Mouse (Mus musculus): ENCODE measurements around the gene Col19a1.
"Not testable (repeated sequence)": the region's sequence is repeated elsewhere in the genome, so short reads cannot be mapped to it uniquely, and the experiment has no call there.

Gene Col19a1

DNA sequence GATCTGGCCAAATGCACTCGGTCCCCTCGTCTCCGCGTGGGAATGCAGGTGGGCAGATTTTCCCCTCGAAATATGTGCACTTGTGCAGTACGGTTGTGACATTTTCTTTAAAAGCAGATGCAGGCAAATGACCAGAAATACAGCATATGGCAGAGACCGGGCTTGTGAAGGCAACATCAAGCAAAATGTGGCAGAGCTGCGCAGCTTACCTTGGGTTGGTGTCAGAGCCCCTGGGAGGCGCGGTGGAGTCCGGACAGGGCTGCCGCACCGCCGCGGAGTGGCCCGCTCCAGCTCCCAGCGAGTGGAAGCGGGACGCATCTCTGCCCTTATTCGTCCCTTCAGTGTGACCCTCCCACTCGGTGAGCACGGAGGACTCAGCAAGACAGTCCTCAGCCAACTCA, at the start of gene Col19a1:
Gene Col19a1 (minus strand): TSS at position 332 of the 401 bp plus-strand sequence.
- DNase-seq (ENCODE audit: low read depth) = no peak

- peak; percentile 0 for DNase-seq (ENCODE audit: low read depth)
Observed at GRCm38 (mm10) chr1:24633553-24634132, 46.4 kb upstream of the Col19a1 start.

DNA sequence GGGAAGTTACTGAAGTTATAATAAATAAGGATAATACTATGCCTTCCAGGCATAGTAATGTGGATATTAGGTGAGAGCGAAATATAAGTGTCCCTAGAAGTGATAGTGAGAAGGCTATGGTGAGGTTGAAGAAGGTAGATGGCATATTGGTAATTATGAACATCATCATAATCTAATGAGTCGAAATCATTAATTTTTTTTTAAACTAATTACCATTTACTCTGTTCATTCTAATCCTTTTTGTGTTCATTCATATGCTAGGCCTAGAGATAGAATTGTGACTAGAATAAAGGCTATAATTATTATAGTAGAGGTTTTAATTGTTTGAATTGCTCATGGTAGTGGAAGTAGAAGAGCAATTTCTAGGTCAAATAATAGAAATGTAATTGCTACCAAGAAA, 25.3 kb upstream of the Col19a1 start:
- not testable (repeated sequence) for DNase-seq (ENCODE audit: low read depth)

GRCm38 (mm10) chr1:24595096-24595495, 7.8 kb upstream of the Col19a1 start:
- no peak for DNase-seq (ENCODE audit: low read depth)

DNA sequence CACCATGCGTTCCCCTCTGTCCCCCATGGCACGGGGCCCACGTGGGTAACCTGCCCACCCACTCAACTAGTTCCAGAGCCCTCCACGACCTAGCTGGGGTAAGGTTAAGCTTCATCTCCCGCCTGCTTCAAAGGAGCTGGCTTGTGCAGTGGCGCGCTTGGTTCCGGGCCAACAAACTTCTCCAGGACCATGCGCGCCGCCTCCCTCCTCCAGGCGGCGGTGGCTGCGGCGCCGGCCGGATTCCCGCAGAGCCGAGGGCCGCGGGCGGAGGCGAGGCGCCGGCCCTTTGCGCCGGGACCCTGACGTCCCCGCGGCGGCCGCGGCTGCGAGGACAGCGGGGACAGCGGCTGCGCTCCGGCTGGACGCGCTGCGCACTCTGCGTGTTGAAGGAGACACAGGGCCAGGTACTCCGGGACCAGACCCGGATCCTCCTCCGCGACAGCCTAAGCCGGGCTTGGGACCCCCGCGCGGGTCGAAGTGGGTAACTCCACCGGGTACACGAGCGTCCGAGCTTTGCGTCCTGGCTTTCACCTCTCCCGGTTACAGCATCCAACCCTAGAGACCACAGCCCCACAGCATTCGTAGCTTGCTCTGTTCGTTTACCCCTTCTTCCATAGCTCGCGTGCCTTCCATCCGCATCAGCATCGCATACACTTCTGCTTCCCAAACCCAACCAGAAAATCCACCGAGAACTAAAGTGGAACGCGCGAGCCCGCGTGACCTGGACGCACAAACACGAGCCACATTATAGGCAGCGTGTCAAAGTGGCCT, 717 bp downstream of the Col19a1 start:
- DNase-seq (ENCODE audit: low read depth) = no peak

DNA sequence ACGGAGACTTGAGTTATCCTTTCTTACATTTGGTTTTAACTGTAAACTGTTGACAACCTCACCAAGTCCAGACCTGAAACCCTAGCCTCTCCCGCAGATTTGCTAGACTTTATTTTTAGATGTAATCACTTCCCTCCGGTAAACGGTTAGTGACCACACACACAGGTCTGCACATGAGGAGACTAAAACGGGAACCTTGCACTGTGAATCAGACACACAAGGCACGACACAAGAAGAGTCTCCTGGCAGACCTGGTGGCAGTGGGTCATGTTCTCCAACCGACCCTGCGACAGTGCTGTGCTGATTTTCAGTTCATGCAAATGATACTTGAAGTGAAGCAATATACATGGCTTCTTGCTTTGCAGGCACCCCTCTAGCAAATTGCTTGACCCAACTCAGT, 14.7 kb downstream of the Col19a1 start:
- DNase-seq (ENCODE audit: low read depth) = no peak

DNA sequence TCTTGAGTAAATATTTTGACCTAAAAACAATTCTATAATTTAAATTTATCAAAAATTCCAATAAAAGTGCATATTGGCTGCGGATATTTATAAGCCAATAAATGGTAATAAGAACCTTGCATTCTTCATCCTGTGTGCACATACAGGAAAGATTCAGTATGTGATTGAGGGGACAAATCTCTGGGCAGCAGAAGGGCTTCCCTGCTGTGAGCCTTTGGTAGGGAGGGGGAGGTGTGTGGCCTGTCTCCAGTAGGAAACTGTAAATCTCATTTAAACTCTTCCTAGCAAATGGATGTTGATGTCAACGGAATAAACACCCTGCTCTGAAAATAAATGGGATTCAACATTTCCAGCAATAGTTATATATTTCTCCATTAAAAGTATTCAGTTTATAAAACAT, 23.2 kb downstream of the Col19a1 start:
- DNase-seq (ENCODE audit: low read depth) = no peak

DNA sequence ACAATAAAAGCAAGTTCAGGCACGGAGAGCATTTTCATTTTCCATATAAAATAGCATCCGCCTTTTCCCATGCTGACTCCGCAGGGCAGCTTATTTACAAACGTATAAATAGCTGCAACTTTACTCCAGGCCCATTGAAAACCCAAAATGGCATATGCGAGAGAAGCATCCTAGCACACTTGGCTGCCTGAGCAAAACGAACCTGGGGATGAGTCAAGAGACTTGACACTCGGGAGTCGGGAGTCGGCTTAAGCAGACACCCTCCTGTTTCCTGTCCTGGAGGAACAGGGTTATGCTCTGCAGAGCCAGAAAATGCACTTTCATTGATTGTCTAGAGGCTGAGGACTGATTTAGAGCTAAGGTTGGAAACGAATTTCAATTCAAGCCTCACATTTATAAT, 29.3 kb downstream of the Col19a1 start:
- DNase-seq (ENCODE audit: low read depth) = no peak

GRCm38 (mm10) chr1:24553462-24553861, 33.8 kb downstream of the Col19a1 start:
- no peak for DNase-seq (ENCODE audit: low read depth)

DNA sequence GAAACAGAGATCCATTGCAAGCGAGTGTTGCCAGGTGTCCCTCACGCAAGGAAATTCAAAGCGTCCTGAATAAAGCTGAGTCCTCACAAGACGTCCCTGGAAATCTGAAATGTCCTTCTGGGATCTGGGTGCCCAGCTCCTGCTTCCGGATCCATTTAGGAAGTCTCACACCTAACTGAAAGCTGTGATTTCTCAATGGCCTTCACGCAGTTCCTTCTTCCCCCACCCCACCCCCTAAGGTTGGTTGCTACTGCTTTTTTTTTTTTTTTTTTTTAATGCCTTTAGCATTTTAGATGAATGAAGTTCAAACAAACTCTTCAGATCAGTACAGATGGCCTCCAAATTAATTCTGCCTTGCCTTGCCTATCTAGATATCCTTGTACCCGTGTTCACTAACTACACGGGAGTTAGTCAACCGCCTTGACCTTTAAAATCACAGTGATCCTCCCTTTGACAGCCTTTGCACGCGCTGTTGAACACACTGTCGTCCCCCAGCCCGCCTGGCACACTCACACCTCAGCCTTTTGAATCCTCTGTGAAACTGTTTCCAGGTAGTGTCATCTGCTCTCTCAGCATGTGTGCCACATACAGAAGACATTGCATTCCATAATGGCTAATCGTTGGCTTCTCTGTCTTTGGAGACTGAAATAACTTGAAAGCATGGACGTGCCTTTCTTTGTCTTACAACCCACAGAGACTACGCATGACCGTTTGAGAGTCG, 36.6 kb downstream of the Col19a1 start:
- no peak for DNase-seq (ENCODE audit: low read depth)

DNA sequence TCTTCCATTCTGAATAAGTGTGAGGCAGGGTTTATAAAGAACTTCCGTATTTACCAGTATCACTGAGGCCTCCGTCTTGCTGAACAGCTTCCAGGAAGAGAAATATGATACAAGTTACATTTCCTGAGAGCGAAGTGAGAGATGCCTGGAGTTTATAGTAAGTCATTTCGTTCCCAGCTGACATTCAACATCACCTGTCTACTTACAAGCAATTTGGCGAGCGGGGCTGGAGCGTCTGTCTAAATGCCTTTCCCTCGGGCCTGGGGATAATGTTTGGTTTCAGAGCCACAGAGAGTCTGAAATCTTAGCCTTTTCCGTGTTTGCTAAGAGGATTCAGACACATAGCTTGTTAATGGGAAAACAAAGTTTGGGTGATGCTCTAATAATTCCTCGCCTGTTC, 37.2 kb downstream of the Col19a1 start:
- DNase-seq (ENCODE audit: low read depth) = no peak

DNA sequence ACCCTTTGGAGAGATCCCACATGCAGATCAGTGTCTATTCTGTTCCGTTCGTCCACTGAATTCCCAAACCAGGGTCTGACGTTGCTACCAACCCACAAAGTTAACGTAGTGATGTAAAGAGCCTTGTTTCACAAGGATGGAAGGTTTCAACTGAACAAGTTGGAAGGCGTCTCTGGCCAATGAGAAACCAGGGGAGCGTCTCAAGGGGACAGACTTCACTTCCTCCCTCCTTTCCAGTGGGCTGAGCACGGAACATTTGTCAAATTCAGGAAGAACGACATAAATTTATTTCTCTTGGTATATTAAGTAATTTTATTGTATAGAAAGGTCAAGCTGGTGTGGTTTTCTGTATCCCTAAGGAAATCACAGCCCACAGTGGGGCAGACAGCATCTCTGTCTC, 38.2 kb downstream of the Col19a1 start:
- no peak for DNase-seq (ENCODE audit: low read depth)

- no peak for DNase-seq (ENCODE audit: low read depth)
Observed at GRCm38 (mm10) chr1:24547574-24547973, 39.7 kb downstream of the Col19a1 start.

DNA sequence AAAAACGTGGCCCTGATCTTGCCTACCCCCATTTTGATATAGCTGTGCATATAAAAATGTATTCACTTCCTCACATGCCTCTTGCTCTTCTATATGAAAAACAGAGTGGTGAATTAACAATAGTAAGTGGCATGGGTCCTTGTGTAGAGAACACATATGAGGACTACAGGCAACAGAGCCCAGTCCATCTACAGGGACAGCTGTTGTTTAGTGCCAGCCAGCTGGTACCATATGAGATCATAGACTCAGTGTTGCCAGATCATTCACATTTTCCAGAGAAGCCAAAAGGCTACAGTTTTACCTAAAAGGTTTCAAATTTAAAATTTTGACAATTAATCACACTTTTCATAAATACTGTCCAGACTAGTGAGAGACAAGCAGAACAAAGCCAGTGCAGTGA, 47.4 kb downstream of the Col19a1 start:
- no peak for DNase-seq (ENCODE audit: low read depth)

DNA sequence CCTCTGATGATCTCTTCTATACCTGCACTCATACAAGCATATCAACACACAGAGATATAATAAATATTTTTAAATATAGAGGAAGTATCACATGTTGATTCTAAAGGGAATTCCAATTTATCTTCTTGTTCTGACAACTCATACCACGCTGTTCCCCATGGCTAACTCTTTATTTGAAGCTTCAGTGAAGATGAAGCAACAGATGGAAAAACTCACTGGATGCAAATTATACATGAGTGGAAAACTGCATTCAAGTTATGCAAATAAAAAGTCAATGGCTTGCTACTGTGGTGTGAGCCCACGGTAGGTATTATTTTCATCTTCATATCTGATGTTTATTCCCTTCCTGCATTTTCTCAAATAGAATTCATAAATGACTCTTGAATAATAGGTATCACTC, 60.1 kb downstream of the Col19a1 start:
- no peak for DNase-seq (ENCODE audit: low read depth)

- no peak for DNase-seq (ENCODE audit: low read depth)
Observed at GRCm38 (mm10) chr1:24517462-24517861, 69.8 kb downstream of the Col19a1 start.

DNA sequence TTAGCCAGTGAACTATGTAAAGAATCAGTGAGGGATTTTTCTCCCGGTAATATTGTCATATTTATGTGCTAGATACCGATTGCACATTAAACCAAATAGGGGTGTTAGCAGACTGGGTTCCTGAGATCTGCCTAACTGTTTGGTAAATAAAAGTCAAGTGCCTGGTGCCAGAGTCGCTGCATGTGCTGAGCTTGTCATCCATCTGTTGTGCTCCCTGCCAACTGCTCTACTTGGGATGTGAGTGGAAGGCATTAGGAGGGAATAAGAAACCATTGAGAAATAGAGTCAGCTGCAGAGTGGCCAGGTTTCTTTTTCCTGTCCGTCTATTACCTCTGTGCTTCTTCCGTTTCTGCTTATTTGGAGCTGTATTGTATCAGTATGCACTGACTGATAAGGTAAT, 71.9 kb downstream of the Col19a1 start:
- DNase-seq (ENCODE audit: low read depth) = no peak

DNA sequence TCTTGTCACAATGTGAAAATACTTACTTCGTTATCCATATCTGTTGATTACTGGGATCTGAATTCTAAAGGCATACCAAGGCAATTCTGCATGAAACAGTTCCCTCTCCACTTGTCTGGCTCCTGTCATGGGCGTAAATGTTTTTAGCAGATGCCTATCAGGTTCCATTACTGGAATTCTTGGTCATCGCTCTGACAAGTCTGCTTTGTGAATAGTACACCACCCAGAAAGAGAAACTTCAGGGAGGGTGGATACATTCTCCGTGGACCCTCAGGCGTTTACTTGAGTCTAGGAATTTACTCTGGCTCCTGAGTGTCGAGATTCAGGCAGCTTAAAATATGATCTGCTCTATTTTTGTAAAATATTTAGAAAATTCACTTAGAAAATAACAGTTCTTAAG, 75.7 kb downstream of the Col19a1 start:
- DNase-seq (ENCODE audit: low read depth) = no peak

GRCm38 (mm10) chr1:24495400-24495799, 91.9 kb downstream of the Col19a1 start:
- DNase-seq (ENCODE audit: low read depth) = no peak

DNA sequence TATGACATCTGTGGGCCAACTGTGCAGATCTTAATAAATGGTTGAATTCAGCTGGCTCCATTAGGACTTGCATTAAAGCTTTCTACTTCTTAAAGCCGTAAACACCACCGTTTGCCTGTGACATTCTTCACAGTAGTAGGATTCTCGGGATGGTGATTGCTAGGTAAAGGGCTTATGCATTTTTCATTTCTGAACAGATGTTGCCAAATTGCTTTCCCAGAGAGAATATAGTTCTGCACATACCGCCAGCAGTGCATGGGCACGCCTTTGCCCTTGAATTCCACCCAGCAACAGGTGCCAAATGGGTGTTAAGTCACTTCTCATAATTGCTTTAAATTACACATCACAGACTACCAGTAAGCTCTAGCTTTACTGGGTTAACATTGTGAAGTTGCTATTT, 103.1 kb downstream of the Col19a1 start:
- no peak for DNase-seq (ENCODE audit: low read depth)

GRCm38 (mm10) chr1:24471096-24471710, 116.1 kb downstream of the Col19a1 start:
- no peak for DNase-seq (ENCODE audit: low read depth)

- no peak for DNase-seq (ENCODE audit: low read depth)
Observed at GRCm38 (mm10) chr1:24470633-24471032, 116.6 kb downstream of the Col19a1 start.
